Mouse (Mus musculus) spleen, adult 18-20 months (tissue): ENCODE data around the gene Ppfibp1.

Source experiments
- DNase-seq, 2 experiments: peaks; one replicate each; pipeline ENCODE4 v3.0.0; 2022; ENCODE audit warnings: mixed read lengths in 2 of 2

Ppfibp1 gene

GRCm38 (mm10) chr6:146961832-146962481, 73.7 kb downstream of the Ppfibp1 start:
- no peak for DNase-seq

- no peak for DNase-seq
Measured at GRCm38 (mm10) chr6:146963396-146964150, 75.3 kb downstream of the Ppfibp1 start.

GRCm38 (mm10) chr6:146965139-146965772, 77.0 kb downstream of the Ppfibp1 start:
- no peak for DNase-seq

- DNase-seq, result no peak
Measured at GRCm38 (mm10) chr6:146966446-146967019, 78.2 kb downstream of the Ppfibp1 start.

GRCm38 (mm10) chr6:146967836-146968235, 79.5 kb downstream of the Ppfibp1 start:
- DNase-seq, result no peak

- no peak for DNase-seq
Measured at GRCm38 (mm10) chr6:146970811-146971210, 82.5 kb downstream of the Ppfibp1 start.

- no peak for DNase-seq
Measured at GRCm38 (mm10) chr6:146971366-146971765, 83.1 kb downstream of the Ppfibp1 start.

GRCm38 (mm10) chr6:146972009-146972408, 83.7 kb downstream of the Ppfibp1 start:
- DNase-seq, result no peak

- DNase-seq, result no peak
Measured at GRCm38 (mm10) chr6:146972740-146973139, 84.5 kb downstream of the Ppfibp1 start.

- DNase-seq, result no peak
Measured at GRCm38 (mm10) chr6:146973406-146973805, 85.1 kb downstream of the Ppfibp1 start.

GRCm38 (mm10) chr6:146973830-146974229, 85.5 kb downstream of the Ppfibp1 start:
- no peak for DNase-seq

- no peak for DNase-seq
Measured at GRCm38 (mm10) chr6:146976446-146976845, 88.2 kb downstream of the Ppfibp1 start.

- no peak for DNase-seq
Measured at GRCm38 (mm10) chr6:146978691-146979114, 90.4 kb downstream of the Ppfibp1 start.

GRCm38 (mm10) chr6:146979115-146979744, 90.9 kb downstream of the Ppfibp1 start:
- DNase-seq, result no peak

- DNase-seq, result no peak
Measured at GRCm38 (mm10) chr6:146979953-146980352, 91.7 kb downstream of the Ppfibp1 start.

- DNase-seq, result no peak
Measured at GRCm38 (mm10) chr6:146981249-146981835, 93.1 kb downstream of the Ppfibp1 start.

GRCm38 (mm10) chr6:146984569-146984968, 96.3 kb downstream of the Ppfibp1 start:
- DNase-seq, result no peak

- peak in 1 of 2 experiments; percentile 38 for DNase-seq
Measured at GRCm38 (mm10) chr6:146994236-146994635, 105.9 kb downstream of the Ppfibp1 start.

- DNase-seq, result no peak
Measured at GRCm38 (mm10) chr6:146995391-146995790, 107.1 kb downstream of the Ppfibp1 start.

- no peak for DNase-seq
Measured at GRCm38 (mm10) chr6:146995878-146996277, 107.6 kb downstream of the Ppfibp1 start.

GRCm38 (mm10) chr6:146997006-146997405, 108.7 kb downstream of the Ppfibp1 start:
- DNase-seq, result no peak

- no peak for DNase-seq
Measured at GRCm38 (mm10) chr6:146998710-146999109, 110.4 kb downstream of the Ppfibp1 start.
